Mouse (Mus musculus): ENCODE measurements around the gene Aph1b. TPM values are rescaled to one million over a fixed set of nuclear protein-coding genes. Genes with fewer than 3 reads are reported as not detected.
"Not testable (repeated sequence)": the region's sequence is repeated elsewhere in the genome, so short reads cannot be mapped to it uniquely, and the experiment has no call there.

Aph1b gene
- 1.5 and 1.8 TPM in 2 replicates for polyA plus RNA-seq (2015; fragmentation: Nextera tagmentation; extraction: Ambion mirVana)

- peak; percentile 96 for DNase-seq (ENCODE audit: low spot score)
Measured at GRCm38 (mm10) chr9:66795464-66796324, at the start of gene Aph1b. Gene Aph1b (minus strand): TSS chr9:66795490.

- no peak for DNase-seq (ENCODE audit: low spot score)
Measured at GRCm38 (mm10) chr9:66835097-66835480, 39.8 kb upstream of the Aph1b start.

- DNase-seq (ENCODE audit: low spot score), result peak; percentile 99
Measured at GRCm38 (mm10) chr9:66834318-66835096, 39.2 kb upstream of the Aph1b start, which contains the start of gene Aph1c. Gene Aph1c (minus strand): TSS chr9:66834726.

GRCm38 (mm10) chr9:66833851-66834250 lies 38.6 kb upstream of the Aph1b start:
- DNase-seq (ENCODE audit: low spot score), result peak; percentile 5

GRCm38 (mm10) chr9:66832366-66832908 lies 37.1 kb upstream of the Aph1b start:
- no peak for DNase-seq (ENCODE audit: low spot score)

- peak; percentile 70 for DNase-seq (ENCODE audit: low spot score)
Measured at GRCm38 (mm10) chr9:66825990-66826389, 30.7 kb upstream of the Aph1b start.

GRCm38 (mm10) chr9:66822255-66822654 lies 27.0 kb upstream of the Aph1b start:
- peak; percentile 14 for DNase-seq (ENCODE audit: low spot score)

- DNase-seq (ENCODE audit: low spot score), result peak; percentile 19
Measured at GRCm38 (mm10) chr9:66820996-66821395, 25.7 kb upstream of the Aph1b start.

- DNase-seq (ENCODE audit: low spot score), result peak; percentile 47
Measured at GRCm38 (mm10) chr9:66813392-66813791, 18.1 kb upstream of the Aph1b start.

- not testable (repeated sequence) for DNase-seq (ENCODE audit: low spot score)
Measured at GRCm38 (mm10) chr9:66805951-66806350, 10.7 kb upstream of the Aph1b start.

GRCm38 (mm10) chr9:66801947-66802346 lies 6.7 kb upstream of the Aph1b start:
- no peak for DNase-seq (ENCODE audit: low spot score)

GRCm38 (mm10) chr9:66796739-66797138 lies 1.4 kb upstream of the Aph1b start, which contains the start of gene Gm10647:
Gene Gm10647 (plus strand): TSS chr9:66797039.
- DNase-seq (ENCODE audit: low spot score), result no peak

- no peak for DNase-seq (ENCODE audit: low spot score)
Measured at GRCm38 (mm10) chr9:66794629-66795463, 444 bp downstream of the Aph1b start.

- peak; percentile 53 for DNase-seq (ENCODE audit: low spot score)
Measured at GRCm38 (mm10) chr9:66787821-66788220, 7.5 kb downstream of the Aph1b start.

- peak; percentile 46 for DNase-seq (ENCODE audit: low spot score)
Measured at GRCm38 (mm10) chr9:66784552-66784951, 10.7 kb downstream of the Aph1b start.

GRCm38 (mm10) chr9:66770701-66771100 lies 24.6 kb downstream of the Aph1b start:
- DNase-seq (ENCODE audit: low spot score), result no peak

GRCm38 (mm10) chr9:66769275-66769674 lies 26.0 kb downstream of the Aph1b start:
- no peak for DNase-seq (ENCODE audit: low spot score)

GRCm38 (mm10) chr9:66768721-66769120 lies 26.6 kb downstream of the Aph1b start:
- DNase-seq (ENCODE audit: low spot score), result no peak

- no peak for DNase-seq (ENCODE audit: low spot score)
Measured at GRCm38 (mm10) chr9:66760991-66761390, 34.3 kb downstream of the Aph1b start.

- no peak for DNase-seq (ENCODE audit: low spot score)
Measured at GRCm38 (mm10) chr9:66752849-66753248, 42.4 kb downstream of the Aph1b start.

- no peak for DNase-seq (ENCODE audit: low spot score)
Measured at GRCm38 (mm10) chr9:66748390-66748789, 46.9 kb downstream of the Aph1b start.
